Mouse (Mus musculus) limb, embryonic 11.5 days (tissue): ENCODE data around the gene Kng1. TPM values are rescaled to one million over a fixed set of nuclear protein-coding genes. Genes with fewer than 3 reads are reported as not detected.
"Not testable (repeated sequence)": the region's sequence is repeated elsewhere in the genome, so short reads cannot be mapped to it uniquely, and the experiment has no call there.

Source experiments
- ATAC-seq: fragments of 200-750 bp; cut with Nextera tagmentation; 2 replicates; pipeline ENCODE4 v1.8.0; 2017; ENCODE audit warnings: low read depth; ENCODE audit not compliant: insufficient number of reproducible peaks, low FRiP score, low TSS enrichment
- DNase-seq: peaks from one replicate; pipeline ENCODE4 v3.0.0-alpha.2; 2015; ENCODE audit warnings: low spot score
- H3K27ac ChIP-seq: fragments of 300-500 bp; sonication (generic); replicated peaks from 2 replicates; pipeline ENCODE4 v1.5.1; 2014; ENCODE audit warnings: low read depth, mild to moderate bottlenecking, low read length
- H3K27me3 ChIP-seq: fragments of 300-500 bp; sonication (generic); 2 replicates; pipeline ENCODE4 v1.6.1; 2014; ENCODE audit warnings: mild to moderate bottlenecking, low read length, mixed read lengths; ENCODE audit not compliant: control insufficient read depth, insufficient read depth
- H3K36me3 ChIP-seq: fragments of 300-500 bp; sonication (generic); 2 replicates; pipeline ENCODE4 v1.6.1; 2014; ENCODE audit warnings: mild to moderate bottlenecking, low read length, moderate library complexity, mixed read lengths; ENCODE audit not compliant: control insufficient read depth, insufficient read depth
- H3K4me1 ChIP-seq: fragments of 300-500 bp; sonication (generic); 2 replicates; pipeline ENCODE4 v1.6.1; 2014; ENCODE audit warnings: low read length, mixed read lengths; ENCODE audit not compliant: control insufficient read depth, insufficient read depth
- H3K4me2 ChIP-seq: fragments of 300-500 bp; sonication (generic); 2 replicates; pipeline ENCODE4 v1.6.1; 2014; ENCODE audit warnings: low read depth, mild to moderate bottlenecking, moderate library complexity; ENCODE audit not compliant: severe bottlenecking
- H3K4me3 ChIP-seq: fragments of 300-500 bp; sonication (generic); 2 replicates; pipeline ENCODE4 v1.5.1; 2014; ENCODE audit warnings: low read depth, low read length
- H3K9ac ChIP-seq: fragments of 300-500 bp; sonication (generic); 2 replicates; pipeline ENCODE4 v1.6.1; 2014; ENCODE audit warnings: mild to moderate bottlenecking, low read length
- H3K9me3 ChIP-seq: fragments of 300-500 bp; sonication (generic); 2 replicates; pipeline ENCODE4 v1.6.1; 2016; ENCODE audit warnings: low read length; ENCODE audit not compliant: control insufficient read depth
- WGBS: fragments of 180-500 bp; shearing (Covaris S2); extraction: QIAGEN DNeasy Blood & Tissue Kit; methylation state at CpG from one replicate; pipeline ENCODE4 v1.1.7; 2014; 5-methylcytosine and 5-hydroxymethylcytosine counted together
- polyA plus RNA-seq: library from polyadenylated mRNA; unstranded; fragments of >200 nt; fragmentation: Nextera tagmentation; extraction: Ambion mirVana; gene quantifications from 2 replicates; pipeline ENCODE4 v1.2.1, GENCODE M21; 2014

Gene Kng1
- polyA plus RNA-seq, result 0.33 TPM in 1 of 2 replicates, not detected in the other

- not testable (repeated sequence) for ATAC-seq
- WGBS, result 80% methylated on average over 1 of the region's 1 CpGs
These were observed at the start of gene Kng1 for GRCm38 (mm10) chr16:23057668-23058447. Kng1 (plus strand) TSS chr16:23057865.

GRCm38 (mm10) chr16:23013786-23014185 is 43.9 kb upstream of the Kng1 start:
- DNase-seq, ATAC-seq, H3K36me3 ChIP-seq, H3K4me2 ChIP-seq, H3K4me3 ChIP-seq, H3K4me1 ChIP-seq, H3K9ac ChIP-seq, H3K27ac ChIP-seq, H3K9me3 ChIP-seq, H3K27me3 ChIP-seq: not testable (repeated sequence)
- WGBS, result 58% methylated on average over 2 of the region's 2 CpGs

More at GRCm38 (mm10) chr16:23057668-23058447, at the start of gene Kng1:
- not testable (repeated sequence) for H3K36me3 ChIP-seq, H3K9ac ChIP-seq, H3K4me1 ChIP-seq, DNase-seq, H3K27ac ChIP-seq, H3K4me2 ChIP-seq, H3K9me3 ChIP-seq, H3K4me3 ChIP-seq, H3K27me3 ChIP-seq

GRCm38 (mm10) chr16:23014645-23015044 is 43.0 kb upstream of the Kng1 start:
- H3K27ac ChIP-seq, ATAC-seq, H3K9me3 ChIP-seq, H3K27me3 ChIP-seq, H3K4me2 ChIP-seq, DNase-seq, H3K9ac ChIP-seq, H3K36me3 ChIP-seq, H3K4me3 ChIP-seq, H3K4me1 ChIP-seq: not testable (repeated sequence)
- 94% methylated on average over 8 of the region's 8 CpGs for WGBS

GRCm38 (mm10) chr16:23020571-23020970 is 37.1 kb upstream of the Kng1 start:
- not testable (repeated sequence) for ATAC-seq
- WGBS, result 23% methylated on average over 1 of the region's 1 CpGs

GRCm38 (mm10) chr16:23025111-23025510 is 32.6 kb upstream of the Kng1 start:
- no peaks in the 10 kb centered on the region for H3K9me3 ChIP-seq
- no peak overlapping the region for H3K9ac ChIP-seq
- 81% methylated on average over 6 of the region's 6 CpGs for WGBS
- DNase-seq, result no peak
- ATAC-seq, result no peak
- no peak overlapping the region for H3K4me2 ChIP-seq
- H3K36me3 ChIP-seq, result no peaks in the 10 kb centered on the region
- no peak overlapping the region for H3K27ac ChIP-seq
- H3K4me3 ChIP-seq, result no peak overlapping the region
- H3K27me3 ChIP-seq, result no peaks in the 10 kb centered on the region
- no peaks in the 10 kb centered on the region for H3K4me1 ChIP-seq

More at GRCm38 (mm10) chr16:23020571-23020970, 37.1 kb upstream of the Kng1 start:
- H3K9me3 ChIP-seq, H3K9ac ChIP-seq, H3K36me3 ChIP-seq, DNase-seq, H3K4me1 ChIP-seq, H3K27me3 ChIP-seq, H3K4me3 ChIP-seq, H3K4me2 ChIP-seq, H3K27ac ChIP-seq: not testable (repeated sequence)

GRCm38 (mm10) chr16:23026582-23026981 is 31.1 kb upstream of the Kng1 start:
- Histone ChIP-seq H3K36me3 (no peaks in the 10 kb centered on the region), H3K27me3 (no peaks in the 10 kb centered on the region), H3K27ac (no peak overlapping the region), H3K9ac (no peak overlapping the region), H3K9me3 (no peaks in the 10 kb centered on the region), H3K4me1 (no peaks in the 10 kb centered on the region), H3K4me2 (no peak overlapping the region), H3K4me3 (no peak overlapping the region)
- ATAC-seq (no peak), DNase-seq (no peak)

GRCm38 (mm10) chr16:23027341-23027740 is 30.3 kb upstream of the Kng1 start:
- not testable (repeated sequence) for H3K4me3 ChIP-seq, H3K27me3 ChIP-seq, H3K4me1 ChIP-seq, H3K9me3 ChIP-seq, DNase-seq, H3K4me2 ChIP-seq, H3K9ac ChIP-seq, H3K36me3 ChIP-seq, H3K27ac ChIP-seq, ATAC-seq
- 54% methylated on average over 3 of the region's 3 CpGs for WGBS

GRCm38 (mm10) chr16:23028966-23029600 is 28.6 kb upstream of the Kng1 start, which contains the start of gene Kng2:
Kng2 (minus strand) TSS chr16:23029482.
- WGBS, result 85% methylated on average over 3 of the region's 3 CpGs
- not testable (repeated sequence) for H3K4me3 ChIP-seq, H3K4me2 ChIP-seq, H3K27me3 ChIP-seq, H3K27ac ChIP-seq, H3K9me3 ChIP-seq, ATAC-seq, H3K9ac ChIP-seq, H3K36me3 ChIP-seq, DNase-seq, H3K4me1 ChIP-seq
